Mouse (Mus musculus): ENCODE results near the gene Tgfb3. TPM values are rescaled to one million over a fixed set of nuclear protein-coding genes. Genes with fewer than 3 reads are reported as not detected.

The Tgfb3 gene
- polyA plus RNA-seq, 1 experiment from 2014 or later = 35.8 TPM

- Histone ChIP-seq H3K4me2 (ENCODE audit: low read depth, low read length) (no peak overlapping the region), H3K27ac (ENCODE audit: low read length) (no peak overlapping the region)
- WGBS = 80% methylated on average over 5 of the region's 5 CpGs
Measured at GRCm38 (mm10) chr12:86051477-86051876, 27.4 kb downstream of the Tgfb3 start.

DNA sequence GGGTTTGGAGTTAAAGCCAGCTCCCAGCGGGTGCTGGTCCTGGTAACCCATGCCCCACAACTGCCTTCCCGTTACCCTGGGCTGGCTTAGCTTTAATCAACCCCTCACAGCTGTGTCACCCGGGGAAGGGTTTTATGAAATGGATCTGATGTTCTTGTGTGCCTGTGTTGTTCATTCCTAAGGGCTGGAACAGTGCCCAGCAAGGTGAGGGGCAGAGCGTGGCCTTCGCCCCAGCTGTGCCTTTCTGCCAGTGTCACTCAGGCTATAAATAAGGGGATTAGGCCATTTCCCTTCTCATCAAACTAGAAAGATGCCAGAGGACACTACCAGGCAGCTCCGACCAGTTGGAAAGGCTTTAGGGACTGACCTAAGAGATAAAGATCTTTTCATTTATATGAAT, 29.0 kb downstream of the Tgfb3 start:
- H3K36me3 ChIP-seq (ENCODE audit: control insufficient read depth, insufficient read depth, low read length) = no peaks in the 10 kb centered on the region
- H3K9ac ChIP-seq (ENCODE audit: low read length) = no peak overlapping the region
- no peak overlapping the region for H3K4me2 ChIP-seq (ENCODE audit: low read depth, low read length)
- no peak overlapping the region for H3K4me3 ChIP-seq (replicated peaks; ENCODE audit: low read length)
- no peaks in the 10 kb centered on the region for H3K9me3 ChIP-seq (replicated peaks; ENCODE audit: control insufficient read depth, low read length)
- H3K4me1 ChIP-seq (ENCODE audit: control insufficient read depth, insufficient read depth, low read length) = no peaks in the 10 kb centered on the region
- no peak for ATAC-seq (ENCODE audit: insufficient read depth, low FRiP score)
- H3K27ac ChIP-seq (ENCODE audit: low read length) = no peak overlapping the region
- 80% methylated on average over 6 of the region's 6 CpGs for WGBS
- H3K27me3 ChIP-seq (ENCODE audit: control insufficient read depth, insufficient read depth, low read length) = no peaks in the 10 kb centered on the region

More at GRCm38 (mm10) chr12:86051477-86051876, 27.4 kb downstream of the Tgfb3 start:
- no peaks in the 10 kb centered on the region for H3K4me1 ChIP-seq (ENCODE audit: control insufficient read depth, insufficient read depth, low read length)
- H3K27me3 ChIP-seq (ENCODE audit: control insufficient read depth, insufficient read depth, low read length) = no peaks in the 10 kb centered on the region
- no peaks in the 10 kb centered on the region for H3K36me3 ChIP-seq (ENCODE audit: control insufficient read depth, insufficient read depth, low read length)
- no peak for ATAC-seq (ENCODE audit: insufficient read depth, low FRiP score)
- no peak overlapping the region for H3K4me3 ChIP-seq (replicated peaks; ENCODE audit: low read length)
- H3K9me3 ChIP-seq (replicated peaks; ENCODE audit: control insufficient read depth, low read length) = no peaks in the 10 kb centered on the region
- H3K9ac ChIP-seq (ENCODE audit: low read length) = no peak overlapping the region

DNA sequence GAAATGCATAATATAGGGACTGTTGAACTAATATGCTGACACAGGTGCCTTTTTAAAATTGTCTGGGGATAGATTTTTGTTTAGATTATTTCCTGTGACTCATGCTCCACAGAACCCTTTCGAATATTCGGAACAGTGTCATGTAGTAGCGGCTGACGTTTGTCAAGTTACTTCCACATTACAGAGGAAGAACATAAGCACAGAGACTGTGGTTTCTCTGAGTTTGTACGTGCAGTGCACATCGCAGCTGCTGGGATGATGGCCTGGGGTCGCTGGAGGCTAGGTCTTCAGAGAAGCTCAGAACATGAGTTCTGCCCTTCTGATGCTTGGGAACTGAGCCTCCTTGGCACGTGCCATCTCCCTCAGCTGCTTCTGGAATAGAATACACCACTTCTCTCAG, 31.5 kb downstream of the Tgfb3 start:
- no peak for ATAC-seq (ENCODE audit: insufficient read depth, low FRiP score)
- Histone ChIP-seq H3K4me3 (replicated peaks; ENCODE audit: low read length) (no peak overlapping the region), H3K9ac (ENCODE audit: low read length) (no peak overlapping the region), H3K27ac (ENCODE audit: low read length) (no peak overlapping the region), H3K36me3 (ENCODE audit: control insufficient read depth, insufficient read depth, low read length) (peaks cover 9% of the 10 kb centered on the region; the same call in 1 of the 2 replicates), H3K4me2 (ENCODE audit: low read depth, low read length) (no peak overlapping the region), H3K27me3 (ENCODE audit: control insufficient read depth, insufficient read depth, low read length) (no peaks in the 10 kb centered on the region), H3K9me3 (replicated peaks; ENCODE audit: control insufficient read depth, low read length) (peaks cover 9% of the 10 kb centered on the region), H3K4me1 (ENCODE audit: control insufficient read depth, insufficient read depth, low read length) (no peaks in the 10 kb centered on the region)
- 67% methylated on average over 8 of the region's 8 CpGs for WGBS

- Histone ChIP-seq H3K4me1 (ENCODE audit: control insufficient read depth, insufficient read depth, low read length) (no peaks in the 10 kb centered on the region), H3K36me3 (ENCODE audit: control insufficient read depth, insufficient read depth, low read length) (peaks cover 9% of the 10 kb centered on the region; the same call in 1 of the 2 replicates), H3K27me3 (ENCODE audit: control insufficient read depth, insufficient read depth, low read length) (no peaks in the 10 kb centered on the region), H3K4me2 (ENCODE audit: low read depth, low read length) (no peak overlapping the region), H3K9me3 (replicated peaks; ENCODE audit: control insufficient read depth, low read length) (peaks cover 9% of the 10 kb centered on the region), H3K9ac (ENCODE audit: low read length) (no peak overlapping the region), H3K27ac (ENCODE audit: low read length) (no peak overlapping the region), H3K4me3 (replicated peaks; ENCODE audit: low read length) (no peak overlapping the region)
- WGBS = 92% methylated on average over 2 of the region's 2 CpGs
- ATAC-seq (ENCODE audit: insufficient read depth, low FRiP score) = no peak
Measured at GRCm38 (mm10) chr12:86046776-86047175, 32.1 kb downstream of the Tgfb3 start.

DNA sequence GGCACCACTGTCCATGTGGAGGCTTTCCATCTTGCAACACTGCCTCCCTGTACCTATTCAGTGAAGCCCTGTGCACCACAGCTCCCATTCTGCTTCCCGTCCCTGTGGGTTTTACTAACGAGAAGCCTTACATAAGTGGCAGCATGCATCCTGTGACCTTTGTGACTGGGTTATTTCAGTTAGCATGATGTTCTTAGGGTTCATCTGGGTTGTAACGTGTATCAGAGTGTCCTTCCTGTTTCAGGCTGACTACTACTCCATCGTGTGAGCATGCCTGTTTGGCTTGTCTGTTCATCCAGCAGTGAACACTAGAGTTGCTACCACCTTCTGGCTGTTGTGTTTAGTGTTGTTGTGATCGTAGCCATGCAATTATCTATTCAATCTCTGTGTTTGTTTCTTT, 32.7 kb downstream of the Tgfb3 start:
- Histone ChIP-seq H3K36me3 (ENCODE audit: control insufficient read depth, insufficient read depth, low read length) (peaks cover 9% of the 10 kb centered on the region; the same call in 1 of the 2 replicates), H3K4me2 (ENCODE audit: low read depth, low read length) (no peak overlapping the region), H3K9ac (ENCODE audit: low read length) (no peak overlapping the region), H3K4me3 (replicated peaks; ENCODE audit: low read length) (no peak overlapping the region), H3K9me3 (replicated peaks; ENCODE audit: control insufficient read depth, low read length) (peaks cover 9% of the 10 kb centered on the region), H3K27ac (ENCODE audit: low read length) (no peak overlapping the region), H3K27me3 (ENCODE audit: control insufficient read depth, insufficient read depth, low read length) (no peaks in the 10 kb centered on the region), H3K4me1 (ENCODE audit: control insufficient read depth, insufficient read depth, low read length) (no peaks in the 10 kb centered on the region)
- WGBS = 78% methylated on average over 5 of the region's 5 CpGs
- ATAC-seq (ENCODE audit: insufficient read depth, low FRiP score) = no peak

GRCm38 (mm10) chr12:86039751-86040150, 39.1 kb downstream of the Tgfb3 start:
- no peak overlapping the region for H3K27ac ChIP-seq (ENCODE audit: low read length)
- H3K9ac ChIP-seq (ENCODE audit: low read length) = no peak overlapping the region
- WGBS = 74% methylated on average over 6 of the region's 6 CpGs
- H3K4me3 ChIP-seq (replicated peaks; ENCODE audit: low read length) = no peak overlapping the region
- H3K4me1 ChIP-seq (ENCODE audit: control insufficient read depth, insufficient read depth, low read length) = peaks cover 7% of the 10 kb centered on the region; the same call in 1 of the 2 replicates
- peaks cover 9% of the 10 kb centered on the region for H3K9me3 ChIP-seq (replicated peaks; ENCODE audit: control insufficient read depth, low read length)
- no peaks in the 10 kb centered on the region for H3K27me3 ChIP-seq (ENCODE audit: control insufficient read depth, insufficient read depth, low read length)
- H3K36me3 ChIP-seq (ENCODE audit: control insufficient read depth, insufficient read depth, low read length) = peaks cover 9% of the 10 kb centered on the region; the same call in 1 of the 2 replicates
- no peak for ATAC-seq (ENCODE audit: insufficient read depth, low FRiP score)
- H3K4me2 ChIP-seq (ENCODE audit: low read depth, low read length) = no peak overlapping the region

DNA sequence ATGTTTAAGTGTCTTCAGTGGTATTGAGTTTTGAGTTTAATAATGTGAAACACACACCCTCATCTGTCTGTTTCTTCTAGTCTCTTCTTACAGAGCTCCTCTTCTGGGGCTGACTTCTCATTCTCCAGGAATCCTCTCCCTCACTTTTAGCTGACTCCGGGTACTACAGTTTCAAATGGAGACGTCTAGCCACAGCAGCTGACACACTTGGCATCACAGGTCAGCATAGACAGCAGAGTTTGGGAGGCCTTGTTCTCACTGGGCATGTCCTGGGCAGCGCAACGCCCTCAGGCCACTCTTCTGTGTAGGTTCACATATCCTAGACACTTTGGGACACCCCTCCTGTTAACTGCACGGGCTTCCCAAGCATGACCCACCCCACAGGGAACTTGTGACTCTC, 39.8 kb downstream of the Tgfb3 start:
- peaks cover 7% of the 10 kb centered on the region; the same call in 1 of the 2 replicates for H3K4me1 ChIP-seq (ENCODE audit: control insufficient read depth, insufficient read depth, low read length)
- H3K9ac ChIP-seq (ENCODE audit: low read length) = no peak overlapping the region
- H3K9me3 ChIP-seq (replicated peaks; ENCODE audit: control insufficient read depth, low read length) = peaks cover 9% of the 10 kb centered on the region
- H3K4me2 ChIP-seq (ENCODE audit: low read depth, low read length) = no peak overlapping the region
- H3K27ac ChIP-seq (ENCODE audit: low read length) = no peak overlapping the region
- peaks cover 9% of the 10 kb centered on the region; the same call in 1 of the 2 replicates for H3K36me3 ChIP-seq (ENCODE audit: control insufficient read depth, insufficient read depth, low read length)
- no peak for ATAC-seq (ENCODE audit: insufficient read depth, low FRiP score)
- WGBS = 86% methylated on average over 5 of the region's 5 CpGs
- no peaks in the 10 kb centered on the region for H3K27me3 ChIP-seq (ENCODE audit: control insufficient read depth, insufficient read depth, low read length)
- no peak overlapping the region for H3K4me3 ChIP-seq (replicated peaks; ENCODE audit: low read length)

DNA sequence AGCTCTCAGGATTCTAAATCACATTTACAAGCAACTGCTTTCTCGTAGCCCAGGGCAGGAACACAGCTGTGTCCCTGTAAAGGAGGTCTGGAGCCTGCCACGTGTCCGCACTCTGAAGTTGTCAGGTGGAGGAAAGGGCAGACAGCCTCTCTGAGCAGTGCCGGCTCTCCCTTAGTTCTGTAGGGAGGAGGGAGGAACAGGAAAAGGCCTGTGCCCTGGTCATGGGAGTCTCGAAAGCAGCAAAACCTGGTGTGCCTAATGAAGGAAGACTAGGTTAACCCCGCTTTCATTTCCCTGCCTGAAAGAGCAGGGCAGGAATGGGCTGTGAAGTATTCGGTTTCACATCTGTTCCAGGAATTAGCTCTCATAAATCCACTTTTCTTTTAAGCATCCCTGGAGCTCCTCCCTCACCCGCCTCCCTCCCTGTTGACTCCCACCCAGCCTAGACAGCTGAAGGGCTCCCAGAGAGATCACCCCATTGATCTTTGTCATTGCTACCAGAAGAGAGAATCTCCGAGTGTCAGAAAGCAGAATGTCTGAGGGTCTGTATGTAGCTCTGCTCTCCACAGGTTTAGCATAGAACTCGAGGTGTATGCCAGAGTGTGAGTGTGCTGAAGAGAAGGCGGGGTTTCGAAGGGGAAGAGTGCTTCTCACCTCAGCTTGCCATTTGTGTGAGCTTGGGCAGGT, 41.5 kb downstream of the Tgfb3 start:
- Histone ChIP-seq H3K4me3 (replicated peaks; ENCODE audit: low read length) (no peak overlapping the region), H3K4me1 (ENCODE audit: control insufficient read depth, insufficient read depth, low read length) (peaks cover 7% of the 10 kb centered on the region; the same call in 1 of the 2 replicates), H3K9ac (ENCODE audit: low read length) (0 out of 2 replicates have a peak overlapping the region, but pooled peaks have one; percentile 15), H3K27me3 (ENCODE audit: control insufficient read depth, insufficient read depth, low read length) (no peaks in the 10 kb centered on the region), H3K27ac (ENCODE audit: low read length) (no peak overlapping the region), H3K4me2 (ENCODE audit: low read depth, low read length) (no peak overlapping the region), H3K9me3 (replicated peaks; ENCODE audit: control insufficient read depth, low read length) (no peaks in the 10 kb centered on the region), H3K36me3 (ENCODE audit: control insufficient read depth, insufficient read depth, low read length) (no peaks in the 10 kb centered on the region)
- ATAC-seq (ENCODE audit: insufficient read depth, low FRiP score) = no peak; the same call in 1 of the 2 replicates
- WGBS = 33% methylated on average over 12 of the region's 12 CpGs

GRCm38 (mm10) chr12:86036368-86037166, 42.3 kb downstream of the Tgfb3 start:
- H3K27ac ChIP-seq (ENCODE audit: low read length) = no peak overlapping the region
- H3K4me2 ChIP-seq (ENCODE audit: low read depth, low read length) = no peak overlapping the region
- no peak overlapping the region for H3K9ac ChIP-seq (ENCODE audit: low read length)
- no peaks in the 10 kb centered on the region for H3K27me3 ChIP-seq (ENCODE audit: control insufficient read depth, insufficient read depth, low read length)
- no peaks in the 10 kb centered on the region for H3K36me3 ChIP-seq (ENCODE audit: control insufficient read depth, insufficient read depth, low read length)
- H3K4me1 ChIP-seq (ENCODE audit: control insufficient read depth, insufficient read depth, low read length) = peaks cover 7% of the 10 kb centered on the region; the same call in 1 of the 2 replicates
- H3K9me3 ChIP-seq (replicated peaks; ENCODE audit: control insufficient read depth, low read length) = no peaks in the 10 kb centered on the region
- WGBS = 52% methylated on average over 9 of the region's 9 CpGs
- no peak overlapping the region for H3K4me3 ChIP-seq (replicated peaks; ENCODE audit: low read length)
- ATAC-seq (ENCODE audit: insufficient read depth, low FRiP score) = no peak; the same call in 1 of the 2 replicates

All from stomach, embryonic 16.5 days (tissue).